Mouse (Mus musculus): ENCODE measurements at regions not wholly inside any gene's neighbourhood (a gene's known extent, or its start where the extent isn't known, plus 50 kb on each side); places are given as distances from the start of the nearest gene placed in this dataset.

GRCm38 (mm10) chr1:92769156-92769555, 62.3 kb upstream of the Gpc1 start:
- H3K9me3 ChIP-seq (replicated peaks; ENCODE audit: low read length) = no peaks in the 10 kb centered on the region
- in situ Hi-C loops (cut with MboI; ENCODE audit: low pct_ligation_motif_present, low pct_unique_long_range_greater_than_20kb, low sequenced_read_pairs) = no loop called here
- H3K4me2 ChIP-seq (ENCODE audit: insufficient read depth, low read depth, poor library complexity, severe bottlenecking) = no peak overlapping the region
- no peaks in the 10 kb centered on the region for H3K36me3 ChIP-seq (replicated peaks in 1 of 2; ENCODE audit: control insufficient read depth in 1 of 2, insufficient read depth in 1 of 2, low read length in 1 of 2)
- no peak overlapping the region for H3K4me3 ChIP-seq (replicated peaks in 1 of 3; ENCODE audit: low read depth in 2 of 3, low read length in 2 of 3, poor library complexity in 1 of 3)
- TF ChIP-seq E2F4 (IDR thresholded peaks at IDR 0.05; ENCODE audit: insufficient replicate concordance, low read depth, low read length) (no peak), ZC3H11A (IDR thresholded peaks at IDR 0.05; ENCODE audit: low read depth, low read length) (no peak), TBP (conservative IDR thresholded peaks at IDR 0.05; ENCODE audit: low read depth, low read length) (no peak), HCFC1 (IDR thresholded peaks at IDR 0.05; ENCODE audit: low read depth, low read length) (no peak), EP300 (IDR thresholded peaks at IDR 0.05; ENCODE audit: low read length) (no peak), NRF1 (IDR thresholded peaks at IDR 0.05; ENCODE audit: low read depth, low read length) (no peak), ELF1 (IDR thresholded peaks at IDR 0.05; ENCODE audit: low read depth, low read length) (no peak), MYC (IDR thresholded peaks at IDR 0.05; ENCODE audit: low read depth, low read length) (no peak), MAFK (IDR thresholded peaks at IDR 0.05; ENCODE audit: insufficient replicate concordance, low read length) (no peak), KAT2A (IDR thresholded peaks at IDR 0.05; ENCODE audit: insufficient replicate concordance, low read length) (no peak), RAD21 (IDR thresholded peaks at IDR 0.05; ENCODE audit: low read depth, low read length) (no peak), RCOR1 (conservative IDR thresholded peaks at IDR 0.05; ENCODE audit: low read depth, low read length) (no peak), JUN (IDR thresholded peaks at IDR 0.05; ENCODE audit: insufficient read depth, low read depth, low read length) (no peak), NELFE (IDR thresholded peaks at IDR 0.05; ENCODE audit: low read depth, low read length) (no peak), USF2 (conservative IDR thresholded peaks at IDR 0.05; ENCODE audit: low read depth, low read length) (no peak), POLR2AphosphoS2 (IDR thresholded peaks at IDR 0.05; ENCODE audit: low read depth, low read length) (no peak), CHD1 (IDR thresholded peaks at IDR 0.05; ENCODE audit: low read depth, low read length) (no peak), TCF12 (IDR thresholded peaks at IDR 0.05; ENCODE audit: low read depth, low read length) (no peak), JUND (conservative IDR thresholded peaks at IDR 0.05; ENCODE audit: low read depth, low read length) (no peak)
- no peak overlapping the region for H3K27ac ChIP-seq (ENCODE audit: insufficient read depth, low read depth)
- H3K4me1 ChIP-seq (ENCODE audit: control insufficient read depth in 1 of 2, insufficient read depth in 2 of 2) = peaks cover 0 to 7% of the 10 kb centered on the region in 2 experiments; a peak in 2 of 4 replicates
- H3K9ac ChIP-seq (ENCODE audit: insufficient read depth, low read depth) = no peak overlapping the region
- H3K79me2 ChIP-seq (replicated peaks; ENCODE audit: control insufficient read depth, extremely low read depth, insufficient read depth, poor library complexity, severe bottlenecking) = no peaks in the 10 kb centered on the region
- peaks cover 78% of the 10 kb centered on the region for H3K27me3 ChIP-seq (replicated peaks)
- no peak for DNase-seq (ENCODE audit: extremely low read depth)
- dilution Hi-C loops (cut with MboI; ENCODE audit: extremely low pct_ligation_motif_present, extremely low pct_unique_long_range_greater_than_20kb, low sequenced_read_pairs) = no loop called here

- Histone ChIP-seq H3K4me1 (ENCODE audit: control insufficient read depth in 1 of 2, insufficient read depth in 2 of 2) (0 out of 4 replicates have a peak, but pooled peaks cover 0 to 4% of the 10 kb centered on the region in 2 experiments), H3K9ac (ENCODE audit: insufficient read depth, low read depth) (no peak overlapping the region), H3K36me3 (replicated peaks in 1 of 2; ENCODE audit: control insufficient read depth in 1 of 2, insufficient read depth in 1 of 2, low read length in 1 of 2) (no peaks in the 10 kb centered on the region), H3K4me2 (ENCODE audit: insufficient read depth, low read depth, poor library complexity, severe bottlenecking) (no peak overlapping the region), H3K27me3 (replicated peaks) (peaks cover 90% of the 10 kb centered on the region), H3K4me3 (replicated peaks in 1 of 3; ENCODE audit: low read depth in 2 of 3, low read length in 2 of 3, poor library complexity in 1 of 3) (no peak overlapping the region), H3K79me2 (replicated peaks; ENCODE audit: control insufficient read depth, extremely low read depth, insufficient read depth, poor library complexity, severe bottlenecking) (no peaks in the 10 kb centered on the region), H3K27ac (ENCODE audit: insufficient read depth, low read depth) (no peak overlapping the region), H3K9me3 (replicated peaks; ENCODE audit: low read length) (no peaks in the 10 kb centered on the region)
- TF ChIP-seq ZMIZ1 (IDR thresholded peaks at IDR 0.05; ENCODE audit: low read depth, low read length) = no peak
- TF ChIP-seq JUND (conservative IDR thresholded peaks at IDR 0.05; ENCODE audit: low read depth, low read length) = no peak
- TF ChIP-seq EP300 (IDR thresholded peaks at IDR 0.05; ENCODE audit: low read length) = no peak
- TF ChIP-seq E2F4 (IDR thresholded peaks at IDR 0.05; ENCODE audit: insufficient replicate concordance, low read depth, low read length) = no peak
- no peak for TF ChIP-seq IRF4 (IDR thresholded peaks at IDR 0.05; ENCODE audit: low read depth, low read length)
- TF ChIP-seq ZC3H11A (IDR thresholded peaks at IDR 0.05; ENCODE audit: low read depth, low read length) = no peak
- TF ChIP-seq JUN (IDR thresholded peaks at IDR 0.05; ENCODE audit: insufficient read depth, low read depth, low read length) = no peak
- no peak for TF ChIP-seq ZNF384 (IDR thresholded peaks at IDR 0.05; ENCODE audit: low read depth, low read length)
- no peak for TF ChIP-seq ZKSCAN1 (IDR thresholded peaks at IDR 0.05; ENCODE audit: borderline replicate concordance, low read depth, low read length)
- TF ChIP-seq MAX (IDR thresholded peaks at IDR 0.05; ENCODE audit: low read length) = no peak
- no peak for TF ChIP-seq MXI1 (IDR thresholded peaks at IDR 0.05; ENCODE audit: low read depth, low read length)
- no peak for TF ChIP-seq MAZ (IDR thresholded peaks at IDR 0.05; ENCODE audit: low read depth, low read length)
- no peak for TF ChIP-seq SMC3 (IDR thresholded peaks at IDR 0.05; ENCODE audit: low read depth, low read length)
- TF ChIP-seq GABPA (IDR thresholded peaks at IDR 0.05; ENCODE audit: insufficient replicate concordance, low read depth, low read length) = no peak
- DNase-seq (ENCODE audit: extremely low read depth) = no peak
- in situ Hi-C loops (cut with MboI; ENCODE audit: low pct_ligation_motif_present, low pct_unique_long_range_greater_than_20kb, low sequenced_read_pairs) = no loop called here
- dilution Hi-C loops (cut with MboI; ENCODE audit: extremely low pct_ligation_motif_present, extremely low pct_unique_long_range_greater_than_20kb, low sequenced_read_pairs) = no loop called here
Measured at GRCm38 (mm10) chr1:92766496-92766895, 64.9 kb upstream of the Gpc1 start.
